Mouse (Mus musculus): ENCODE measurements around the gene Ccnl2. TPM values are rescaled to one million over a fixed set of nuclear protein-coding genes. Genes with fewer than 3 reads are reported as not detected.

Gene Ccnl2
- polyA plus RNA-seq (2012; fragmentation: generic; extraction: Trizol) = 18.8 TPM
- long read RNA-seq, experiment 1, full-length matches to known transcripts = 17 of 48 reads
- long read RNA-seq, experiment 1, partial matches to known transcripts = 15 of 48 reads
- long read RNA-seq, experiment 1, other reads (novel, unspliced or antisense) = 16 of 48 reads
- long read RNA-seq, experiment 2, full-length matches to known transcripts = 183 of 312 reads
- long read RNA-seq, experiment 2, partial matches to known transcripts = 21 of 312 reads
- long read RNA-seq, experiment 2, other reads (novel, unspliced or antisense) = 108 of 312 reads

DNA sequence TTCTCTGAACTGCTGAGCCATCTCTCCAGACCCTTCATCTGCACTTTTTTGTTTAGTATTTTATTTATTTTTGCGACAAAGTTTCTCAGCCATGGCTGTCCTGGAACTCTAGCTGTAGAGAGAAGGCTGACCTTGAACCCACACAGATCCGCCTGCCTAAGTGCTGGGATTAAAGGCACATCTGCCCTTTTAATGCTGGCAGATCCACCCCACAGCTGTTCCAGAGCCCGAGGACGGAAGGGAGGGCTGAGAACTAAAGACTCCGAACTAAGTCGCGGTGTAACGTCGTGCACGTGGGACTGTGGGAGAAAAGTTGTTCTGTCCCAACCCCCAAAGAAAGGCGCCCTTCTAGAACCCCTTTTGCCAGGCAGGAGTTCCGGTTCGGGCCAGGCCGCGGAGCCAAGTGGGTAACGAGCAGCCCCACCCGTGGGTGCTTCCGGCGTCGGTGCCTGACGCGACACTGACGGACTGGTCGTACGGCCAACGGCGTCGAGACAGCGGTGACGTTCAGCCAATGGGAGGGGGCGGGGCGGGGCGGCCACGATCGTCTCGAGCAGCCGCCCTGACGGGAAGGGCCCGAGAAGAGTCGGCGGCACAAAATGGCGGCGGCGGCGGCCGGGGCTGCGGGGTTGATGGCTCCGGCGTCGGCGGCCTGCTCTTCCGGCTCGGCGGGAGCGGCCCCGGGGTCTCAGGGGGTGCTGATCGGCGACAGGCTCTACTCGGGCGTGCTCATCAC, at the start of gene Ccnl2:
Gene Ccnl2, plus strand, starts transcription at position 561 of the 736 bp plus-strand sequence.
- Histone ChIP-seq H3K79me2 (ENCODE audit: control insufficient read depth, insufficient read depth) (peaks cover 72% of the 10 kb centered on the region), H3K4me3 (ENCODE audit: insufficient read depth, poor library complexity, severe bottlenecking) (peak within 1 kb of the TSS; percentile 55), H3K79me3 (ENCODE audit: low read depth) (peaks cover 42% of the 10 kb centered on the region), H3K27me3 (ENCODE audit: control insufficient read depth, insufficient read depth, insufficient read length) (no peaks in the 10 kb centered on the region), H3ac (ENCODE audit: control insufficient read depth, insufficient read length, low read depth) (peak within 1 kb of the TSS; percentile 99), H3K36me3 (ENCODE audit: control insufficient read depth, insufficient read depth) (peaks cover 69% of the 10 kb centered on the region)
- peak; percentile 88 for TF ChIP-seq MAX (IDR thresholded peaks at IDR 0.05)
- no peak for TF ChIP-seq USF1 (IDR thresholded peaks at IDR 0.05; ENCODE audit: low read depth)
- no peak for TF ChIP-seq MYOG (IDR thresholded peaks at IDR 0.05; ENCODE audit: control insufficient read depth, extremely low read depth, insufficient read length)

DNA sequence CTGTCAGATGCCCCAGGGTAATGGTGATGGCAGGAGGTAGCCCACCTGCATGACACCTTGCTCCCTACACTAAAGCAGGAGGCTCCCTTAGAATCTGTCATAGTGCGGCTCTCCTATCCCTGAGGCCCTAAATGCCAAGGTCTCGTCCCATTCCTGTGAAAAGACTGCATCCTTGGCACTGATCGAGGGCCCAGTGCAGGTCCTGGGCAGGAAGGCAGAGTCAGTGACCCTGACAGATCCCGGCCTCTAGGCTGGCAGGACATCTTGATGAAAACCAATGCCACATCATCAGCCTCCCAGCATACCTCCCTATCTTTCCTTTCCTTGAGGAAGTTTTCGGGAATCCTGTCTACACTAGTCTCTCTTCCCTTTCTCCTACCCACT, 42.8 kb upstream of the Ccnl2 start:
- TF ChIP-seq CTCF (IDR thresholded peaks at IDR 0.05; ENCODE audit: control insufficient read depth, insufficient read depth, insufficient read length) (no peak), MAX (IDR thresholded peaks at IDR 0.05) (no peak), FOSL1 (IDR thresholded peaks at IDR 0.05; ENCODE audit: insufficient read depth, low read length, poor library complexity, severe bottlenecking) (no peak), CEBPB (IDR thresholded peaks at IDR 0.05; ENCODE audit: low read depth) (no peak), USF1 (IDR thresholded peaks at IDR 0.05; ENCODE audit: low read depth) (no peak), MYOD1 (IDR thresholded peaks at IDR 0.05; ENCODE audit: control insufficient read depth, insufficient read length, low read depth) (no peak), MYOG (IDR thresholded peaks at IDR 0.05; ENCODE audit: control insufficient read depth, extremely low read depth, insufficient read length) (no peak)
- no peaks in the 10 kb centered on the region for H3K79me2 ChIP-seq (ENCODE audit: control insufficient read depth, insufficient read depth)
- no peaks in the 10 kb centered on the region for H3K27me3 ChIP-seq (ENCODE audit: control insufficient read depth, insufficient read depth, insufficient read length)
- H3K79me3 ChIP-seq (ENCODE audit: low read depth) = no peaks in the 10 kb centered on the region
- peak overlapping the region; percentile 40 for H3ac ChIP-seq (ENCODE audit: control insufficient read depth, insufficient read length, low read depth)
- peak overlapping the region; percentile 30 for H3K4me3 ChIP-seq (ENCODE audit: insufficient read depth, poor library complexity, severe bottlenecking)
- no peaks in the 10 kb centered on the region for H3K36me3 ChIP-seq (ENCODE audit: control insufficient read depth, insufficient read depth)

DNA sequence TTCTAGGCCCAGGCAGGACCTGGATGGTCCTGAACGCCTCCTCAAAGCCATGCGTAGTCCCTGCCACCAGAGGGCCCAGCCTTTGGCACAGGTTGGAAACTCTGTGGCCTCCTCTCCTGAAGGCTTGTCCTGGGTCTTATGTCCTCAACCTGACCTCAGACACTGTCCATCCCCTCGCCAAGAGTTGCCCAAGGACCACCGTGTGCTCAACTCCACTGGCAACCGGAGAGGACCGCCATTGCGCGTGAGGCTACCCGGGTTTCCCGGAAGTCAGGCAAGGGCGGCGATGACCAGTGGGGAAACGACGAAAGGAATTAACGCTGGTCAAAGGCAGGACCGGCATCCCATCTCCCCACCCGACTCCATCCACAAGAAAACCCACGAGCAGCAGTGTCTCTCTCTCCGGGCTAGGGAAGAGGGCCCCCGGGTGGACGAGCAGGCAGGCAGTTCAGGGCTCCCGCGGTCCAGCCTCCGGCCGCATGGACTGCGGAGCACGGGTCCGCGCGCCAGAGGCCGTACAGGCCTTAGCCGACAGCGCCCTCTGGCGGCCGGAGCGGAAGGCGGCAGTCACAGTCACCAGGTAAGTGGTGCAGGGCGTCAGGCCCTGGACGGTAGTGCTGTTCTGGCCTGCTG, 42.3 kb upstream of the Ccnl2 start:
- Histone ChIP-seq H3K27me3 (ENCODE audit: control insufficient read depth, insufficient read depth, insufficient read length) (no peaks in the 10 kb centered on the region), H3K79me2 (ENCODE audit: control insufficient read depth, insufficient read depth) (no peaks in the 10 kb centered on the region), H3ac (ENCODE audit: control insufficient read depth, insufficient read length, low read depth) (peak overlapping the region; percentile 72), H3K79me3 (ENCODE audit: low read depth) (no peaks in the 10 kb centered on the region), H3K4me3 (ENCODE audit: insufficient read depth, poor library complexity, severe bottlenecking) (peak overlapping the region; percentile 30), H3K36me3 (ENCODE audit: control insufficient read depth, insufficient read depth) (no peaks in the 10 kb centered on the region)
- TF ChIP-seq MAX (IDR thresholded peaks at IDR 0.05) = peak; percentile 67
- peak; percentile 99 for TF ChIP-seq CTCF (IDR thresholded peaks at IDR 0.05; ENCODE audit: control insufficient read depth, insufficient read depth, insufficient read length)
- no peak for TF ChIP-seq USF1 (IDR thresholded peaks at IDR 0.05; ENCODE audit: low read depth)

DNA sequence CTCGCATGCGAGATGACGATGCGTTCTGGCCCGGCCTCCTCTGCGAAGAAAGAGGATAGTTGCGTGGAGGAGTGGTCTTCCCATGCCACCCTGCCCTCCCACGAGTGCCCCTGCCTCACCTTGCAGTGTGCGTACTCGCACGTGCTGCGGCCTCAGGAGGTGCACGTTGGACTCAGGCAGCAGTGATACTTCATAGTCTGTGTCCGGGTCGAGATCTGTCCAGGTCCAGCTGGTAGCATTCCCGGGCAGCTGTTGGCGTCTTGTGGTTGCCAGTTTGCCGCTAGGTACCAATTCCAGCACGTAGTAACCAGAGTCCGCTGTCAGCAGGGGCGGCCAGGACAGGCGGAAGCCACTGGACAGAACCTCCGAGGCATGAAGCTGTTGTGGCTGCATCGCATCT, 41.7 kb upstream of the Ccnl2 start:
- no peak overlapping the region for H3K4me3 ChIP-seq (ENCODE audit: insufficient read depth, poor library complexity, severe bottlenecking)
- H3K79me2 ChIP-seq (ENCODE audit: control insufficient read depth, insufficient read depth) = no peaks in the 10 kb centered on the region
- H3K79me3 ChIP-seq (ENCODE audit: low read depth) = no peaks in the 10 kb centered on the region
- H3ac ChIP-seq (ENCODE audit: control insufficient read depth, insufficient read length, low read depth) = peak overlapping the region; percentile 14
- TF ChIP-seq MYOD1 (IDR thresholded peaks at IDR 0.05; ENCODE audit: control insufficient read depth, insufficient read length, low read depth) (no peak), MAX (IDR thresholded peaks at IDR 0.05) (no peak), FOSL1 (IDR thresholded peaks at IDR 0.05; ENCODE audit: insufficient read depth, low read length, poor library complexity, severe bottlenecking) (no peak)
- no peaks in the 10 kb centered on the region for H3K27me3 ChIP-seq (ENCODE audit: control insufficient read depth, insufficient read depth, insufficient read length)
- H3K36me3 ChIP-seq (ENCODE audit: control insufficient read depth, insufficient read depth) = no peaks in the 10 kb centered on the region

DNA sequence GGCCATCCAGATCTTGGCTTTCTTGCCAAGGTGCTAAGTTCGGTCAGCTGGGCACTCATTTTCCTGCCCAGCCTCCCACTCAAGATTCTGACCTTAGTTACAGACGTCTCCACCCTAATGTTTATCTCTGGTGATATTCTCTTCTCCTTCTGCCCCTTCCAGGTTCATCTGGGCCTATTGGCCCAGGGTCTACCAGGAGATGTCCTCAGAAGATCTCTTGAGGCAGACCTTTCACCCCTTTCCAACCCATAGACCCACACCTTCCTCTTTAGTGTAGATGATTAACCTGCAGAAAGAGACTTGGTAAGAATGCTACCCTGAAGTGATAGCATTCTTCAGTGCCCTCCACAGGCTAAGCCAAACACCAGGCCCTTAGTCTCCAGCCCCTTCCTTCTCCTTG, 40.6 kb upstream of the Ccnl2 start:
- H3K4me3 ChIP-seq (ENCODE audit: insufficient read depth, poor library complexity, severe bottlenecking) = no peak overlapping the region
- no peaks in the 10 kb centered on the region for H3K36me3 ChIP-seq (ENCODE audit: control insufficient read depth, insufficient read depth)
- TF ChIP-seq FOSL1 (IDR thresholded peaks at IDR 0.05; ENCODE audit: insufficient read depth, low read length, poor library complexity, severe bottlenecking) (no peak), CTCF (IDR thresholded peaks at IDR 0.05; ENCODE audit: control insufficient read depth, insufficient read depth, insufficient read length) (no peak), USF1 (IDR thresholded peaks at IDR 0.05; ENCODE audit: low read depth) (no peak)
- no peak overlapping the region for H3ac ChIP-seq (ENCODE audit: control insufficient read depth, insufficient read length, low read depth)
- H3K27me3 ChIP-seq (ENCODE audit: control insufficient read depth, insufficient read depth, insufficient read length) = no peaks in the 10 kb centered on the region
- H3K79me2 ChIP-seq (ENCODE audit: control insufficient read depth, insufficient read depth) = no peaks in the 10 kb centered on the region
- H3K79me3 ChIP-seq (ENCODE audit: low read depth) = no peaks in the 10 kb centered on the region

DNA sequence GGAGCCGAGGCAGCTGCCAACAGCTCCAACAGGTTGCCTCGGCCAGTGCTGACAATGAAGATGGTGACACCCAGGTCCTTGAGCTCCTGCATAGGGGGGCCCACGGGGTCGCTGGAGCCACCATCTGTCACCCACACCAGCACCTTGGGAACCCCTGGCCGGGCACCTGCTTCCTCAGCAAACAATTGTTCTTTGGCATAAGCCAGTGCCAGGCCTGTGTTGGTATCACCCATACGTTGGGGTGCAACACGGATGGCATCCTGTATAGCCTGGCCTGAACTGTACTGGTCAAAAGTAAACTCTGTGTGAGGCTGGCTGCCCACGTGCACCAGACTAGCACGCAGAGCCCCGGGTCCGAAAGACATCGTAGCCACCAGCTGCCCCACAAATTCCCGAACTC, 39.5 kb upstream of the Ccnl2 start:
- Histone ChIP-seq H3ac (ENCODE audit: control insufficient read depth, insufficient read length, low read depth) (no peak overlapping the region), H3K27me3 (ENCODE audit: control insufficient read depth, insufficient read depth, insufficient read length) (no peaks in the 10 kb centered on the region), H3K79me2 (ENCODE audit: control insufficient read depth, insufficient read depth) (no peaks in the 10 kb centered on the region), H3K79me3 (ENCODE audit: low read depth) (no peaks in the 10 kb centered on the region), H3K4me3 (ENCODE audit: insufficient read depth, poor library complexity, severe bottlenecking) (no peak overlapping the region), H3K36me3 (ENCODE audit: control insufficient read depth, insufficient read depth) (no peaks in the 10 kb centered on the region)
- TF ChIP-seq MAX (IDR thresholded peaks at IDR 0.05) = no peak

Data from C2C12 (cell line).